Mouse (Mus musculus): ENCODE measurements around the gene Cab39l.
"Not testable (repeated sequence)": the region's sequence is repeated elsewhere in the genome, so short reads cannot be mapped to it uniquely, and the experiment has no call there.

Gene Cab39l

DNA sequence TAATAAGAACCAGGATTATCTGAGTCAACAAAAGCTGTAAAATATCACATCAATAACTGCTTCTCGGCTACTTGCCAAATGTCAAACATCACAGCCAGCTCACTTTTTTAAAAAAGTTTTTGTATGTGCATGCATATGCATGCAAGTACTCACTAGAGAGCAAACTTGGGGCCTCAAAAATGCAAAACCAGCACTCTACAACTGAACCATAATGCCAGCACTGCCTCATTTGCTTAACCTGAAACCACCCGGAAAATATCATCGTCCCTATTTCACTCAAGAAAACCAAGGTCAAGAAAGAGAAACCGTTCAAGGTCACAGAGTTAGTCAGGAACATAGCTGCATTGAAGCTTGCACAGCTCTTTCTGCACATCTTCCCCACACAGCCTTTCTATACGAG, 135.6 kb downstream of the Cab39l start:
- no peak for DNase-seq (ENCODE audit: low read depth)

DNA sequence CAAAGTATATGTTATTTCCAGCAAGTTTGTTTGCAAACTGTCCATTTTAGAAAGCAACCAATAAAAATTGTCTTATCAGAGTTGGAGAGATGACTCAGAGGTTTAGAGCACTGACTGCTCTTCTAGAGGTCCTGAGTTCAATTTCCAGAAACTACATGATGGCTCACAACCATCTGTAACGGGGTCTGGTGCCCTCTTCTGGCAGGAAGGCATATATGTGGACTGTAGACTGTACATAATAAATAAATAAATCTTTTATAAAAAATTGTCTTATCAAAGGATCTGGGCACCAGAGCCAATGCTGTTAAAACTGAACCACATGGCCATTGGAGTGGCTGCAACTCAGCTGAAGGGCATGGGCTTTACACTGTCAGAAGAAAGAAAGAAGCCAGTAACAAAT, 149.8 kb downstream of the Cab39l start:
- peak; percentile 59 for DNase-seq (ENCODE audit: low read depth)

DNA sequence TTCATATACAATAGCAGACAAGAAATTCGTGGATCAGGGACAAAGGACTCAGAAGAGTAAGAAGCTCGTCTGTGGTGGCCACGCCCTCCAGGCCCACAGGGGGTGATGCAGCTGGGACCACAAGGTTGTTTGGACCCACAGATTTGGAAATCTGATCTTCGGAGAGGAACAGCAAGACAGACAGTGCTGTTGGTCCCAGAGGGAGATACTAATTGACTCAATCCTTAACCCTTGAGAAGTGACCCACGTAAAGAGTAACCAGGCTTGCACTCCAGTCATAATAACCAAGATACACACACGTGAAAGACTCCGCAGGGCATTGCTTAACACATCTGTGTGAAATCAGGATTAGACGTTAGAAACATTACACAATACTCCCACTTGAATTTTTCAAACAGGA, 151.1 kb downstream of the Cab39l start:
- no peak for DNase-seq (ENCODE audit: low read depth)

DNA sequence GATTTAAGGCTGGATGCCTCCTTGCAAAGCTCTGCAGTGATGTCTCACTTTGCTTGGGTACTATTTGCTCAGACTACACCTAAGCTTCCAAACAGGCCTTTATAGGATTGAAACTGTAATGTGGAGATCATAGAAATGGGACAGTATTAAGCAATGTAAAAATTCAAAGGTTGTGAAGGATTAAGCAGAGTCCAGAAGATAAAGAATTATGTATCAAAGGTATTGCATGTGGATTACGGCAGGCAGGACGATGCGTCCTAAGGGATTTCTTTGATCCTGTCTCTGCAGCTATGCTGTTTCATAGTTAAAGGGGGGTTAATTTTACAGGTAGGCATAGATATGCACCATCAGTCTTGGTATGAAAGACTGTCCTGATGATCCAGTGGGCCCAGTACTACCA, 151.8 kb downstream of the Cab39l start:
- DNase-seq (ENCODE audit: low read depth): no peak

DNA sequence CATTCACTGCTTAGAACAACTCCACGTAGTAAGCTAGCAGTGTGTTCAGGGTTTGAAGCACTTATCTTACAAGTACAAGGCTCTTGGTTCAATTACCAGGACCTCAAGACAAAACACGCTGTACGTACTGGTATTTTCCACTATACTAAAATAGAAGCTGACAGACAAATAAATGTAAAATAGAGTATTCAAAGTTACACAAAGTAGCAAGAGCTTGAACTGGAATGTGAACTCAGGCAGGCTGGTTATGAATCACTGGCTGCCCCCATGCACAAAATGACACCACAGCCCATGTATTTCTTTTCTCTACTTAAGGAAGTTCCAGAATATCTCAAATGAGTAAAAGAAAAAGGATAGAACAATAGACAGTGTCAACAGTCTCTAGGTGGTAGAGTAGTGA, 154.2 kb downstream of the Cab39l start:
- no peak for DNase-seq (ENCODE audit: low read depth)

DNA sequence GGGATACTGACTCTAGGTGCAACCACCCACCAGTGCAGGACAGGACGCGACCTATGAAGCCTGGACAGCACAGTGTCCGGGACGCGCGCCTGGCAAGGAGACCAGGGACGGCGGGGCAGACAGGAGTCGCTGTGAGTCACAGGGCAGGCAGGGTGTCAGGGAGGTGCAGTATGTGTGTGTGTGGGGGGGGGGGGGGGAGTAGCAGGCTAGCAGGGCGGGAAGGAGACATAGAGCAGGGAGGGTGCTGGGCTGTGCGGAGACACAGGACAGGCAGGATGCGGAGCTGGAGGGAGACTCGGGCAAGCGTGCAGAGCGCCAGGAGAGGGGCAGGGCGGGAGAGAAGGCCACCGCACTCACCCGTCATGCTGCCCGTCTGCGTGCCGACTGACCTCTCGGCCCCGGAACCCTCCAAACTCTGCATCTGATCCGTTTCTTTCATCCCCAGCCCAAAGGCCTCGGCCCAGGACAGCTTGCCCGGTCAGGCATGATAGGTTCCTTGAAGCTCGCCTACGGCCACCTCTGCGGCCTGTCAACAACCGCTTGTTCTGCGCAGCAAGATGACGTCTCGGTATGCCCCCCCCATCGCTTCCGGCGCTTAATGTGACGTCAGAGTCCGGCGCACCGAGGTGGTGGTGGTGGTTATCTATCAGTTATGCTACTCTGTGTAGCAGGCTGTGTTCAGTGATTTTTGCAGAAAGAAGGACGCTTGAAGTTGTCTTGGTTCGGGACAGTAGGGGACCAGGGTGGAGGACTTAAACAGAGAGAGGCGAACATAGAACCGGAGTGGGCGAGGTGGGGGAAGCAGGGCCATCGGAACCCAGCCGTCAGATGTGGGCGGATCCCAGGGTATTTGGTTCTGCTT, 156.9 kb downstream of the Cab39l start, which contains the start of gene Cdadc1:
Gene Cdadc1, minus strand, starts transcription at position 562 of the 862 bp plus-strand sequence.
- peak; percentile 97 for DNase-seq (ENCODE audit: low read depth)

DNA sequence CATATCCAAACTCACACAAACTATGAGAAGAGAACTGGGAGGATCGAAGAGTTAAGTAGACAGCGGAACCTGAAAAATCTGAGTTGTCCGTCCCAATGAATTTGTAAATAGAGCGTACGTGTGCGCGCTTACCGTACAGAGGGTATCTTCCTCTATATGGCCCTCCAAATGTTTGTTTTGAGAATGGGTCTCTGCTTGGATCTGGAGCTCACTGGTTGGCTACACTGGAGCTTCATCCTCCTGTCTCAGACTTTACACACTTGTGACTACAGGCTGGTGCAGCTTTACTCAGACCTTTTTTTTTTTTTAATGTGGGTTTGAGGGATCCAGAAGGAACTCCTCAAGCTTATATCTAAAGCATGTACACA, 157.5 kb downstream of the Cab39l start:
- no peak for DNase-seq (ENCODE audit: low read depth)

DNA sequence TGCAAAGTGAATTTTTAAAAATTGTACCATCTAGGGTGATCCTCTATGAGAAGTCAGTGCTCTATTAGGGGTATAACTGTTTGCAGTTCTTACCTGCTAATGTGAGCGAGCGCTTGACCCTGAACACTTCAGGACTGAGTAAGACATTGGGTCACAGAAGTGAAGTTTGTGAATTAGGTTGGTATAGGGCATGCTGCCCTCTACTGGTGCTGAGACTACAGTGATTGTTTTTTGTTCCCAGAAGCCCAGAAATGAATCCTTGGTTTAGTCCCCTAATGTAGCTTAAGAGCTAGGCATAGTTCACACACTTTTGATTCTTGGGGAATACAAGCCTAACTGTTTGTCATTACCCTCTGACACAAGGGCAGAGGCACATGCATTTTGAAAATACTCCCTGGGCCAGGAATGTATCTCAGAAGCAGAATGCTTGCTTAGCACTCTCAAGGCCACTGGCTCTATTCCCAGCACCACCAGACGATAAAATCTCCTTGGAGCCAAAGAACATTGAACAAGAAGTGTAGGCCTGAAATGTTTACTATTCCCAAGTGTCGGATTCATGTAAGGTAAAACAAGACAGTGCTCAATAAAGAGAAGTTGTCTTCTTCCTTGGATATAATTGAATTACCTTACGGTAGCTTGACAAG, 163.4 kb downstream of the Cab39l start:
- DNase-seq (ENCODE audit: low read depth): peak; percentile 59

DNA sequence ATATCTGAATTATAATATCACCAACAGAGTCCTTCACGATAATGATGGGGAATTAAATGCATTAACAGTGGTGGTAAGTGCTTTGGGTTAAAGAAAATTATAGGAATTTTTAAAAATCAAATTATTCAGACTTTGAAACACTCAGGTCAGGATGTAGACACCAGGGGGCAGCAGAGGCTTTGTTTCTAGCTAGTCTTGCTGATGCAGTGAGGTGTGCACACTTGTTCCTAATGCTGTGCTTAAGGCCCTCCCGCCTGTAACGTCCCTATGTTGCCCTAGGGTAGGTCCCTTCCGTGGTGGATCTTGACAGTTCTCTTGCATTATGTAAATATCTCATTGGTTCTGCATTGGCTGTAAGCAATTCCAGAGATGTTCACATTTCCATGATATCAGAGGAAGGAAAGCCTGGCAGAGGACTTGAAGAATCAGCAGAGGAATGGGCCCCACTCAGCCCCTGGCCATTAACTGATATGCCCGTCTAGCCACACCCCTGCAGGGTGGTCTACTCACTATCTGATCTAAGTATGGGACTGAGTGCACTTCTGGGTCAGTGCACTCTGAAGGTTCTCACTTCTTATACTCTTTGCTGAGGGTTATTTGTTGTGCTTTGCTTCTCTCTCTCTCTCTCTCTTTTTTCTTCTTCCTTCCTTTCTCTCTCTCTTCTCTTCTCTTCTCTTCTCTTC, 165.0 kb downstream of the Cab39l start:
- peak; percentile 83 for DNase-seq (ENCODE audit: low read depth)

DNA sequence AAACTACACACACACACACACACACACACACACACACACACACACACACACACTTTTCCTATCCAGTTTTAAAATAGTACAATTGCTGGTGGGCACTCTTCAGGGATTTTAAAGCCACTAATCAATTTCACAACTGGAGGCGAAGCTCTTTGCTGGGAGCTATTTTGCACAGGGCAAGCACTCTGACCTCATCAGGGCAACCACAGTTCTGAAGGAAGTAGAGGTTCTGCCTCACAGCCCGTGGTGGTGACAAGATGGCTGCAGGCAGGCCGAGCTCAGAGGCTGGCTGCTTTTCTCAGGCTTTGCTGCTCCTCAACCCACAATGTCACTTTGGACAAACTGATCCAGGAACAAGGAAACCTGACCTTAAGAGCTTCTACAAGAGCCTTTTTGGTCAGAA, 166.2 kb downstream of the Cab39l start:
- DNase-seq (ENCODE audit: low read depth): no peak

DNA sequence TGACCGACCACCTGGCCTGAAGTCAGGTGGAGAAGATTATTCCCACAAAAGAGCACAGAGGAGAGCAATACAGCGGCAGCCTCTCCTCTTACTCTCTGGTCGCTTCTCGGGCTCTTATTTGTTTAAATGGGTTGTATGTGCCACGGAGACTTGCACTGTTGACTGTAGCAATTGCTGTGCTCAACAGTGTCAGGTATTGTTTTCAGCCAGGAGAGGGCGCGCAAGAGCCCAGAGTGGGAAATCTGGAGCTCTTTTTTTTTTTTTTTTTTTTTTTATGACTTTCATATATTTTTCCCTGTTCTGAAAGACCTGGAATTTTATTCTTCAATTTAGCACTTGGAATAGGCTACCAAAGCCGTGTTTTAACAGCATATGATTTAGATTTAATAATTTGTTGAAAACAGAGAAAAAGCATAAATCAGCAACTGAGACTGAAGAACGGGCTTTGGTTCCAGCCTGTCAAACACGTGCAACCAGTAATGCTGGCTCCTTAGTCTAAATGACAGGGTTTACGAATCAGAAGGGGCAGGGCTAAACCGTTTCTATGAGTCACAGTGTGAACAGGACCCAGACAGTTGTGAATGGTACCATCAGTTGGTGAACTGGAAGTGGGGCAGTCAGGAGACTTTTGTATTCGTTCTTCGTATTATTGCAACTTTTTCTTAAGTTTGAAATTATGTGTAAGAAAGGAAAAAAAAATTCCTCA, 172.3 kb downstream of the Cab39l start:
- DNase-seq (ENCODE audit: low read depth): peak; percentile 53

DNA sequence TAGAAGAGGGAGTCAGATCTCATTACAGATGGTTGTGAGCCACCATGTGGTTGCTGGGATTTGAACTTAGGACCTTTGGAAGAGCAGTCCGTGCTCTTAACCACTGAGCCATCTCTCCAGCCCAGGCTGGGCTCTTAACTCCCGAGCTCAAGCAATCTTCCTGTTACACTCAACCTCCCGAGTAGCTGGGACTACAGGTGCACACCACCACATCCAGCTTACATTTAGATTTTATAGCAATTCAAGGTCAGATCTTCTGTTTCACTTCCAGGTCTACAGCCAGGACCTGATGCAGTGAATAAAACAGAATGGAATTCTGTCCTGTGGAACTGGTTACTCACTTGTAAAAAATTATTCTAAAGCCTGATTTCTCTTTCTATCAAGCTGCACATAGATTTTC, 173.4 kb downstream of the Cab39l start:
- DNase-seq (ENCODE audit: low read depth): not testable (repeated sequence)

DNA sequence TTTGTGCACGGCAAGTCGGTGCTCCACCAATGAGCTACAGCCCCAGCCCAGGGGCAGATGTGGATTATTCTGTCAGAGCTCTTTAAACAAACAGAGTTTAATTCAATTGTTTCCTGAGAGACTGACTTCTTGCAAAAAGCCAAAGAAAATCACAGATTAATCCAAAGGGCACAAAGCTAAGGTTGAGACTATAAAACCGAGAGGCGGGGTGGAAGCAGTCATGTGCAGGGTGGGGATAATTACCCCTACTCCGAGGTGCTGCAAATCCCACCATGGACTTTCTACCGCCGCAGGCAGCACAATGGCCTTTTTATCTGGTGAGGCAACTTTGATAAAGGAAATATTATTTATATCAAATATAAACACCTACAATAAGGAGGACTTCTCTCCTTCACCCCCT, 176.0 kb downstream of the Cab39l start:
- no peak for DNase-seq (ENCODE audit: low read depth)

DNA sequence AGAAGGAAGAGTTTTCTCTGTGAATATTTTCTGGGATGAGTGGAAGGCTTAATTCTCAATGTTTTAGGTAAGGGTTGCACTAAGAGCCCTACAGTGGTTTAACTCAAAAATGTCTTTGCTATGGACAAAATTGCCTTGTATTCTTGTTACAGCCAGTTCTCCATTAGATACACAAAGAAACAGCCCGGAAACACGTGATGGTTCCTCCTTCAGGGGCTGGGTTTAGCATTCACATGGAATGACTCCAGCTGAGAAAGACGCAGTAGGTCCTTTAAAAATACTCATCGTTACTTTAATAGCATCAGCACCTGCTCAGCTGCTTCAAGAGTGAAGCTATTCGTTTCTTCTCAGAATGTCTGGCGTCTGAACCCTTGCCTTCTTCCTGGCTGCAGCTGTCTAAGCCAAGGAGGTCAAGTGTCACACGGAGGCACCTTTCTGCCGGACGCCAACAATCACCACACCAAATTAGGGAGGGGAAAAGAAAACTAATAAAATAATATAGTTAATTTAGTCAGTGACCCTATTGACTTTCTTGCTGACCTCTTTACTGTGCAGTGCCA, 183.6 kb downstream of the Cab39l start:
- no peak for DNase-seq (ENCODE audit: low read depth)

DNA sequence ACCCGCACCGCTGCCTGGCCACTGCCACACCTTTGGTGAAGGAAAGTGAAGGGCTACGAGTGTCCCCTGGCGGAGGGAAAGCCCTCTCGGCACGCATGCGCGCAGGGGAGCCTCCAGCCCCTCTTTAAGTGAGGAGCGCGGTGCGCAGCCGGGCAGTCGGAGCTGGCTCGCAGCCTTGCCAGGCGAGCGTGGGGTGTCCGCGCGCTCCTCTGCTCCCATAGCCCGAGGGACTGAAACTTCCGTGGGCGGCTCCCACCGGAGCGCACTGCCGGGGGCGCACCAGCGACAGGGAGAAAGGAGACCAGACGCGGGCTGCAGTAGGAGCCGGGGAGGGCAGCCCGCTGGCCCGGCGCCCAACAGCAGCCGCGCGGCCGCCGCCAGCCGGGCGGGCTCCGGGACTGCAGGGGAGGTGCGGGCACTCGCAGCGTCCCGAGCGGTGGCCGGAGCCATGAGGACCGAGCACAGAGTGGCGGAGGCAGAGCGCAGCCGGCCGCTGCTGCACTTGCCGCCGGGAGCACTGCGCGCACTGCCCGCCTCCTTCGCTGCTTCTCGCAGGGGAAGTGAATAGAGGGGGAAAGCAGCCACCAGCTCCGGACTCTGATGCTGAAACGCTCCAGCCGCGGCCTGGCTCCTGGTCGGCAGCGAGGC, 184.5 kb downstream of the Cab39l start, which contains the start of gene Shisa2:
Gene Shisa2, plus strand, starts transcription at position 151 of the 648 bp plus-strand sequence.
- DNase-seq (ENCODE audit: low read depth): no peak

DNA sequence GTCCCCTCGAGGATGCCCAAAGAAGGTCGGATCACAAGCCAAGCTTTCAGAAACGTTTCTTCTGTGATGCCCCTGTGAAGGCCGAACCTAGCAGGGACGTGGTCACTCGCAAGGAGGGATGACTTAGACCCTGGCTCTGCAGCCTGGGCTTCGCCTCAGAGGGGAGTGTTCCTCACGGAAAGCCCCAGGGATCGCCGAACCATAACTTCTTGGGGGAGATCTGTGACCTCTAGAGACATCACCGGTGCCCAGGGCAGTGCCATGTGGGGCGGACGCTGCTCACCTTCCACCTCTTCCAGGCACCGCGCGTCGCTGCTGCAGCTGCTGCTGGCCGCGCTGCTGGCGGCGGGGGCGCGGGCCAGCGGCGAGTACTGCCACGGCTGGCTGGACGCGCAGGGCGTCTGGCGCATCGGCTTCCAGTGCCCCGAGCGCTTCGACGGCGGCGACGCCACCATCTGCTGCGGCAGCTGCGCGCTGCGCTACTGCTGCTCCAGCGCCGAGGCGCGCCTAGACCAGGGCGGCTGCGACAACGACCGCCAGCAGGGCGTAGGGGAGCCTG, 185.1 kb downstream of the Cab39l start:
- DNase-seq (ENCODE audit: low read depth): no peak

DNA sequence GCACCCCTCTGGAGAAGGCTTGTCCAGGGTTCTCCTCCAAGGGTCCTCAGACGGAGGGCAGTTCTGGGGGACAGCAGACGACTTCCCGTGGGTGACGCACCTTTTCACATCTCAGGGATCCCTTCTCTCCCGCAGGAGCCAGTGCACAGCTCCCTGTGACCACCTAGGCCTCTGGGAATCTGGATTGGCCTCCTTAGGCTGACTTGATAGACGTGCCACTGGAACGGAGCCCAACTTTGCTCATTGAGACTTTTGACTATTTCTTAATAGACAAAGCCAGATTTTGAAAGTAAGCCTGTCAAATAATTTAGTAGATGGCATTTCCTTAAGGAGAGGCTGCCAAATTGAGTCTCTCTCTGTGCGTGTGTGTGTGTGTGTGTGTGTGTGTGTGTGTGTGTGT, 185.9 kb downstream of the Cab39l start:
- no peak for DNase-seq (ENCODE audit: low read depth)

DNA sequence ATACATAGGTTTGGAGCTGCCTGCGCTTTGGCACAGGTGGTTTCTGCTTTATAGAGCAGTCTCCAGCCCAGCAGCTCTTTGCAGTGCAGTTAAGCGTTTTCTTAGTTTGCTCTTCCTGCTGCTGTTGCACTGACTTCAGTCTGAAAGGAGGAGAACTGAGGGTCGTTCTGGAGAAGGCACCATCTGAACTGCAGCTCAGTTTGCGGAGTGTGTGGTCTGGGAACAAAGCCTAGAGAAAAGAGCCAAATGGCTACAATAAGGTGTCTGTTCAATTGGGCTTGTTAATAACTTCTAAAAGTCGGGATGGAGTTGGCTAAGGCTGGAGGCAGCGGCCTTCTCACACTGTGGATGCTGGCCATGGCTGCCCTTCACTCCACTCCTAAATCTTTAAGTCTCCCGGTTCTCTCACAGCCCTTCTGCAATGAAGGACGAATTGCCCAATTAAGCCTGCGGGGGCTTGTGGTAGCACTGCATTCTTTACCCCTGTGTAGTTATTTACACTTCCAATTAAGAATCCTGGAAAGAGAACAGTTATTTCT, 186.4 kb downstream of the Cab39l start:
- DNase-seq (ENCODE audit: low read depth): no peak

DNA sequence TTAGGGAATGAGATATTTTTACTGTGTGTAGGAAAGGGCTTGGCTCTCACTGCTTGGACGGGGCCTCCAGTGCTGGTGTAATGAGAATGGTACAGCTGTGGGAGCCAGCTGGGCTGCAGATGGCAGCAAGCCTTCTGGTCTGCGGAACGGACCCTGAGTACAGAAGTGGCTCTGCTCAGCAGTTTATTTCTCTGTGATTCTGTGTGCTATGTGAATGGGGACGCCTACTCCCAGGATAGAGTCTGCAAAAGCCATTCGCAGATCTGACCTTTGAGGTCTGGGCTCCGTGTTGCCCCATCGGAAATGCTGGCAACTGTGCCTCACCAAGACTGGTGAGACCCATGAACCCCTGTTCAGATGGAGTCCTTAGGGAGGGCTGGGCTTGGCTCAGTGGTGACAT, 187.1 kb downstream of the Cab39l start:
- DNase-seq (ENCODE audit: low read depth): no peak

DNA sequence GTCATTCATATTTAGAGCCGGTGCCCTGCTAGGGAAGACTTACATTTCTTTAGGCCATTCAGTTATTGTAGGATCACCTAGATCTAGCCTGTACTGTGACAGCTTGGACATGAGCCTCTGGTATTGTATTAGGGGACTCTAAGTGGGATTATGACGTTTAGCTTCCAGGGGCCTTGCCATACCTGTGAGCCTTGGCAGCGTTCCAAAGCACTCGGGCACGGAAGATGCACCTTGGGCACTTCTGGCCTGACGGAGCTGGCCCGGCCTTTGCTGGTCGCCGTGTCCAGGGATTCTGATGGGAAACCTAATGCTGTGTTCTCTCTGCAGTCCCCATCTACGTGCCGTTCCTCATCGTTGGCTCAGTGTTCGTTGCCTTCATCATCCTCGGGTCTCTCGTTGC, 188.5 kb downstream of the Cab39l start:
- no peak for DNase-seq (ENCODE audit: low read depth)

DNA sequence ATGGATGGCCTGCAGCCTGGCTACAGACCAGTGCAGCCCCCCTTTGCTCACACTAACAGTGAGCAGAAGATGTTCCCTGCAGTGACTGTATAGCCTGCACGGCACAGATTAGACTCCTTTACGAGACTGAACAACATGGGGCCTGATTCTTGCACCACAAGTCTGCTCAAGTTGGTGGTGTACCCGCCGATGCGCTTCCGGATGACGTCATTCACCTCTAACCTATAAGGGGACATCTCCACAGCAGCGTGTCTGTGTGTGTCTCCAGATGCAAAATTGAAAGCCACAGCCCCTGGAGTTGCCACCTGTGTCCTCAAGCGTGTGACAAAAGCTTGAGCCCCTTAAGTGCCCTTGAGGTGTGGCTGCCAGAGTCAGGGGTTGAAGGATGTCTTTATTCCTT, 189.3 kb downstream of the Cab39l start:
- no peak for DNase-seq (ENCODE audit: low read depth)
